Mouse (Mus musculus) embryonic fibroblast, embryonic 13.5 days (primary cell): ENCODE data around the gene Selenoi. TPM values are rescaled to one million over a fixed set of nuclear protein-coding genes. Genes with fewer than 3 reads are reported as not detected.

Experiments used
- H3K27ac ChIP-seq: 2 replicates; pipeline ENCODE4 v1.5.1; 2012; ENCODE audit warnings: low read length, control low read depth, inconsistent platforms; ENCODE audit not compliant: insufficient read depth
- H3K4me1 ChIP-seq: 2 replicates; pipeline ENCODE4 v1.6.1; 2011; ENCODE audit warnings: low read length; ENCODE audit not compliant: control insufficient read depth, insufficient read depth
- H3K4me3 ChIP-seq: 2 replicates; pipeline ENCODE4 v1.5.1; 2011; ENCODE audit warnings: mild to moderate bottlenecking, control low read depth, low read length; ENCODE audit not compliant: insufficient read depth
- CTCF ChIP-seq: IDR thresholded peaks from 2 replicates; pipeline ENCODE4 v1.5.1; 2011; ENCODE audit warnings: mild to moderate bottlenecking, control low read depth, low read length, moderate library complexity, borderline replicate concordance; ENCODE audit not compliant: insufficient read depth
- POLR2A ChIP-seq: IDR thresholded peaks from 2 replicates; pipeline ENCODE4 v1.6.1; 2011; ENCODE audit warnings: low read depth, mild to moderate bottlenecking, control low read depth, low read length, moderate library complexity
- polyA plus RNA-seq: library from polyadenylated mRNA; stranded (reverse); fragments of >200 nt; gene quantifications from 2 replicates; pipeline ENCODE4 v1.2.4, GENCODE M21; 2011; ENCODE audit warnings: low read depth; ENCODE audit not compliant: missing spikeins, insufficient read length

Gene Selenoi
- polyA plus RNA-seq, 1 experiment = 65.2 TPM

GRCm38 (mm10) chr5:30233979-30234378, 1.6 kb downstream of the Selenoi start:
- peaks cover 2% of the 10 kb centered on the region; the same call in 1 of the 2 replicates for H3K4me1 ChIP-seq
- no peak for TF ChIP-seq POLR2A
- TF ChIP-seq CTCF = no peak
- peak overlapping the region; percentile 96 for H3K4me3 ChIP-seq
- H3K27ac ChIP-seq = peak overlapping the region; percentile 58

GRCm38 (mm10) chr5:30235641-30236126, 3.3 kb downstream of the Selenoi start:
- TF ChIP-seq CTCF = no peak
- no peak for TF ChIP-seq POLR2A
- Histone ChIP-seq H3K27ac (no peak overlapping the region), H3K4me3 (no peak overlapping the region), H3K4me1 (peaks cover 5% of the 10 kb centered on the region; the same call in 1 of the 2 replicates)

GRCm38 (mm10) chr5:30238533-30238932, 6.2 kb downstream of the Selenoi start:
- no peak for TF ChIP-seq POLR2A
- no peak for TF ChIP-seq CTCF
- Histone ChIP-seq H3K4me1 (peaks cover 11% of the 10 kb centered on the region), H3K27ac (no peak overlapping the region), H3K4me3 (no peak overlapping the region)

GRCm38 (mm10) chr5:30240552-30240951, 8.2 kb downstream of the Selenoi start:
- Histone ChIP-seq H3K4me1 (peaks cover 16% of the 10 kb centered on the region), H3K27ac (peak overlapping the region; percentile 77), H3K4me3 (no peak overlapping the region)
- TF ChIP-seq POLR2A (no peak), CTCF (no peak)

- Histone ChIP-seq H3K27ac (peak overlapping the region; percentile 80), H3K4me3 (no peak overlapping the region), H3K4me1 (peaks cover 18% of the 10 kb centered on the region)
- TF ChIP-seq POLR2A (no peak), CTCF (no peak)
Observed at GRCm38 (mm10) chr5:30242410-30242809, 10.0 kb downstream of the Selenoi start.

- Histone ChIP-seq H3K27ac (no peak overlapping the region), H3K4me3 (no peak overlapping the region), H3K4me1 (peaks cover 18% of the 10 kb centered on the region)
- TF ChIP-seq CTCF (no peak), POLR2A (no peak)
Observed at GRCm38 (mm10) chr5:30243741-30244140, 11.4 kb downstream of the Selenoi start.

GRCm38 (mm10) chr5:30245861-30246416, 13.6 kb downstream of the Selenoi start:
- Histone ChIP-seq H3K4me1 (peaks cover 15% of the 10 kb centered on the region), H3K4me3 (no peak overlapping the region), H3K27ac (no peak overlapping the region)
- TF ChIP-seq CTCF (no peak), POLR2A (no peak)

- H3K4me1 ChIP-seq = peaks cover 9% of the 10 kb centered on the region; the same call in 1 of the 2 replicates
- no peak overlapping the region for H3K4me3 ChIP-seq
- no peak overlapping the region for H3K27ac ChIP-seq
- TF ChIP-seq POLR2A (no peak), CTCF (no peak)
Observed at GRCm38 (mm10) chr5:30247666-30248065, 15.3 kb downstream of the Selenoi start.

GRCm38 (mm10) chr5:30255567-30256354, 23.4 kb downstream of the Selenoi start:
- TF ChIP-seq CTCF (no peak), POLR2A (no peak)
- Histone ChIP-seq H3K4me1 (no peaks in the 10 kb centered on the region), H3K4me3 (no peak overlapping the region), H3K27ac (no peak overlapping the region)

- Histone ChIP-seq H3K4me1 (no peaks in the 10 kb centered on the region), H3K27ac (no peak overlapping the region), H3K4me3 (no peak overlapping the region)
- no peak for TF ChIP-seq CTCF
- no peak for TF ChIP-seq POLR2A
Observed at GRCm38 (mm10) chr5:30258776-30259175, 26.4 kb downstream of the Selenoi start.
